Mouse (Mus musculus) cortical plate, adult 2 months (tissue): ENCODE measurements around the gene Chkb.

Source experiments
- CTCF ChIP-seq: fragments of 200-500 bp; IDR thresholded peaks from 2 replicates; pipeline ENCODE4 v1.5.1; 2011; ENCODE audit warnings: mild to moderate bottlenecking, control low read depth, low read length; ENCODE audit not compliant: insufficient read depth; ENCODE audit errors: extremely low read depth
- POLR2A ChIP-seq: fragments of 200-500 bp; IDR thresholded peaks from 2 replicates; pipeline ENCODE4 v1.6.1; 2011; ENCODE audit warnings: mild to moderate bottlenecking, low read length, control low read depth; ENCODE audit not compliant: insufficient read depth; ENCODE audit errors: extremely low read depth

DNA sequence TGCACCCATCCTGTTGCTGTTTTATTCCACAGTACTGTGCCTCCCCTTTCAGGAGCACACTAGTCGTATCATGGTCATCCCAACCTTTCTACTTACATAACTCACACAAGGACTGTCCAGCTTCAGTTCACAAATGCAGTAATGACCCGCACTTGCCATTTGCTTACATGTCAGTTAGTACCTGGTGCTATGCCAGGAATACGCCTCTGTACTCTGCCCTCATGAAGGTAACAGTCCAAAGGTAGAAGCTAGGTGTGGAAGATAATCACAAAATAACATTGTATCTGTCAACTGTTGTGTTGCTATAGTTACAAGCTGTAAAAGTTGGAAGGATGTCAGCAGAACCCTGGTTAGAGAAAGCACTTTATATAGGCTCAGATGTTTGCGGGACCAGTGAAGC is 32.8 kb downstream of the Chkb start:
- TF ChIP-seq CTCF: no peak
- TF ChIP-seq POLR2A: no peak
